Mouse (Mus musculus) kidney, adult 2 months (tissue): ENCODE measurements around the gene Arpp21.

Source experiments
- CTCF ChIP-seq: fragments of 200-500 bp; conservative IDR thresholded peaks from 2 replicates; pipeline ENCODE4 v1.5.1; 2011; ENCODE audit warnings: low read depth, mild to moderate bottlenecking, control low read depth, low read length, moderate library complexity, mixed read lengths; ENCODE audit not compliant: insufficient read depth, insufficient read length
- POLR2A ChIP-seq: fragments of 200-500 bp; IDR thresholded peaks from one replicate; pipeline ENCODE4 v1.6.1; 2011; ENCODE audit warnings: low read depth, low read length, control low read depth

- no peak for TF ChIP-seq CTCF
- TF ChIP-seq POLR2A = no peak
Observed at GRCm38 (mm10) chr9:112054807-112055381, 180.8 kb downstream of the Arpp21 start.
